Mouse (Mus musculus) thymus, postnatal 25 days (tissue): ENCODE measurements around the gene Lancl2.
A peak's percentile ranks its signal among the peaks of the same experiment; 100 is the strongest.

Experiments
- DNase-seq: peaks from one replicate; pipeline ENCODE4 v3.0.0; 2022

Lancl2 gene

DNA sequence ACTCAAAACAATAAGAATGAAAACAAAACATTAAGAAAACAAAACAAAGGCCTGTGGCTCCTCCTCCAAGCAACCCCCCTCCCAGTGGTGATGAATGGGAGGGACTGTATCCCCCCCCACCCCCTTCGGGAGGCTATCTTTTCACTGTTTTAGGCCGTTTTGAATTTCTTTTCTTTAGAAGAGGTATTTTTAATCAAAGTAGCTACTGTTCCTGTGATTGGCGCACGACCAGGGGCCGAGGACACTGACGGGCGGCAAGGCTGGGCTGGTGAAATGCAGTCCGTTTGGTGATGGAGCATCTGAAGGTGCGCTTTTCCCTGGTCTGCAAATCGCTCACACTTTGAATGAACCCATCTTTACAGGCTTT is at the start of gene Lancl2:
Gene Lancl2 (plus strand): TSS at position 165 of the 367 bp plus-strand sequence.
- no peak for DNase-seq

DNA sequence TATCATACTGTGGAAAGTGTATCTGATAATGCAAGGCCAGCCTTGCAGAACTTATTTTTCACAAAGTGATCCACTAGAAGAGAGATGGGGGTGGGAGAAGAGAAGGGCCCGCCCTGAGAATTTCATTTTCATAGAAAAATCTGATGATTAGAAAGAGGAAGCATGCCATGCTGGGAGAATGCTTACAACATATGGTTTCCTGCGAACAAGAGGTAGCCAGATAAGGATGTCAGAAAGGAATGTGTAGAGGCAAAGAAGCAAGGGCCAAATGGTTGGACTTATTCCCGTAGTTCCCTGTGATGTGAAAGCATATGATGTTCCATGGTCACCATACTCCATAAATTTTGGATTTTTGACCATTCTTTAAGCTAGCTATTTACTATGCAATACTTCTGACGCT is 41.0 kb upstream of the Lancl2 start:
- no peak for DNase-seq

DNA sequence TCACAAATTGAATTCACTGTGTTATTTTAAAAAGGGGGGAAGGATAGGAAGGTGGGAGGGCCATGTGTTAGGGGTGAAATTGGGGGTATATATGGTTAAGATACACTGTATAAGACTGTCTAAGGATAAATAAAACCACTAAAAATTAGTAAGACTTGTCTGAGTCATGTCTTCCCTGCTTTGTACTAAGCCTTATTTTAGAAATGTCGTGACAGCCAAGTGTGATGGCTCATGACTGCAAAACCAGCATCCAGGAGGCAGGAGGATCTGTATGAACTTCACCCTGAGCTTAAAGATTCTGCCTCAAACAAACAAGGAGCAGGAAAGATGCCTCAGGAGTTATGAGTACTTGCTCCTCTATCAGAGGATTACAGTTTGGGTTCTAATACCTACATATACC is 18.2 kb upstream of the Lancl2 start:
- no peak for DNase-seq

DNA sequence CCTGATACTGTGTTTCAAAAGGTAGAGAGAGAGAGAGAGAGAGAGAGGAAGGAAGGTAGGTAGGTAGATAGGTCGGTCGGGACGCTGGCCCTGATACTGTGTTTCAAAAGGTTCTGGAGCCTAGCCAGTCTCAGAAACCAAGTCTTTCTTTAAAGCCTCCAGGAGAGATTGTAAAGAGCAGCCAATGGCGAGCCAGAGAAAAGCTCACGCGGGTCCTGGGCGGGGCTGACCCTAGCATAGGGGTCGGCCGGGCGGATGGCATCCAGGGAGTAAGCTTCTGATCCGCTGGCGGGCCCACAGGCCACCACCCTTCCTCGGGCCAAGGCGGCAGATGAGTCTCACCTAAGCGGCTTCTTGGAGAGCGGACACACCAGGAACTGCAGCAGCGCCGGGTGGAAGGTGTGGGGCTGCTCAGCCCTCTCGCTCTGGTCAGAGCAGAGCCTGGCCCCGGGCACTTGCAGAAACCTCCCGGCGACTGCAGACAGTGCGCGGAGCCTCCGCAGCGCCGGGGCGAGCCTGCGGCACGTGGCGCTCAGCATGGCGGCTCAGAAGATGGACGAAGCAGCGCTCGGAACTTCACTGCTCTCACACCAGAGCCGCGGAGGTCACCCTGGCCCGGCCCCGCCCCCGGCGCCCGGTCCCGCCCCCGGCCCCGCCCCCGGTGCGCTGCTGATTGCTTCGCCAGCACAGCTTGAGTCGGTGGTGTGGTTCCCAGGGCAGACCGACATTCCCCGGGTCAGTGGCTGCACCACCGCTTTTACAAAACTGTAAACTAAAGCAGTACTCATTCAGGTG is 10.7 kb upstream of the Lancl2 start, which contains the start of gene Pyurf:
Gene Pyurf (minus strand): TSS at position 612 of the 795 bp plus-strand sequence.
- peak; percentile 87 for DNase-seq

DNA sequence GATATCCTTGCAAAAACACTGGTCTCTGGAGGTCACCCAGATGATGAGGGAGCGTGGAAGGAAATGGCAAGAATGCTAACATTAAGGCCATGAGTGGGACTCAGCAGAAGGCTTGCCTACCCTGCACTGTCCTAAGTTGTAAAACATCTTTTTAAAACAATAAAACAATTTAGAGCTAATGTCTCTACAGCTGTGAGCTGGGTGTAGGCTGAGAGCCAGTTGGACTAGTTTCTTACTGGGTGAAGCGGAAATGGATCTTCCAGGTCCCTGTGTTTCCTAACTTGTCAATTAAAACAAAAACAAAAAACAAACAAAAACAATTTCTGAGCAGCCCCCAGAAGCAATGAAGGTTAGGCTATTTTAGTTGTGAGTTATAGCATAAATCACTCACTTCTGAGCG is 9.2 kb upstream of the Lancl2 start:
- no peak for DNase-seq

DNA sequence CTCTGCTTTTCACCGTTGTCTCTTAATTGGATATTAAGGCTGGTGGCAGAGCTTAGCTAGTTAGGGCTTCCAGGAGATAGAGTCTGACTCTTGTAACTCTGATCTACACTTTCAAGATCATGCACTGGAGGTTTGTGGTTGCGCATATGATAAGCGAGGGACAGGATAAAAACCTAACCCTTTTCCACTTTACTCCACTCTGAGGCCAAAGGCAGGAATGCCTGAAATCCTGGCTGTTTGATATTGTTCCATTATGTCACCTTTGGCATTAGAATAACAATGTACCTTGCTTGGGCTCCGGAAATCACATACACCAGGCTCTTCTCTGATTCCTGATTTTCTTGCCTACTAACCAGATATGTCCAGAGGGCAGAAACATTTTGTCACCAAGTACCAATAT is 654 bp upstream of the Lancl2 start:
- no peak for DNase-seq

DNA sequence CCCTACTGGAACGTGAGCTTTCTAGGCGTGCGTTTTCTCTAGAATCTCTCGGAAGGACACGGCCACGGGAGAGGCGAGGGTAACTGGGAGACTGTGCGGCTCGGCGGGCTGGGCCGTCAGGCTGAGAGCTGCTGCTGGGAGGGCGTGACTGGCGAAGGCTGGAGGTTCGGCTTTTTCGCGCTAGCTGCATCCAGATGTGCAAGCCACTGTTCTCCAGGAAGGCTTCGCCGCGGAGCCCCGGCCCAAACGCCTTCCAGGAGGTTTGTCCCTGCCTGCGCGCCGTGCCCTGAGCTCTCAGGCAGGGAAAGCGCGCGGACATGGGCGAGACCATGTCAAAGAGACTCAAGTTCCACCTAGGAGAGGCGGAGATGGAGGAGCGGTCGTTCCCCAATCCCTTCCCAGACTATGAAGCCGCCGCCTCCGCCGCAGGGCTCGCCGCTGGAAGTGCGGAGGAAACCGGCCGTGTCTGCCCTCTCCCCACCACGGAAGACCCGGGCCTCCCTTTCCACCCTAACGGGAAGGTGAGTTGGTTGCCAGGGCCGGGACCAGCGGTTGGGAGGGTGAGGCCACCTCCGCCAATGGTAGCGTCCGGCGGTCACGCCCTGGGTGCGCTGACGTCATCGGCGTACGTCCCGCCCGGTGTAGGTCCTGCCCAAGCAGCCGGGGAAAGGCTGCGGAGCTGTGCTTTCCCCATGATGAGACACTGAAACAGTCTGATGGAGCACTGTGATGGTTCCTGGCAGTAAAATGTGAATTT is 581 bp downstream of the Lancl2 start:
- DNase-seq = peak; percentile 96

DNA sequence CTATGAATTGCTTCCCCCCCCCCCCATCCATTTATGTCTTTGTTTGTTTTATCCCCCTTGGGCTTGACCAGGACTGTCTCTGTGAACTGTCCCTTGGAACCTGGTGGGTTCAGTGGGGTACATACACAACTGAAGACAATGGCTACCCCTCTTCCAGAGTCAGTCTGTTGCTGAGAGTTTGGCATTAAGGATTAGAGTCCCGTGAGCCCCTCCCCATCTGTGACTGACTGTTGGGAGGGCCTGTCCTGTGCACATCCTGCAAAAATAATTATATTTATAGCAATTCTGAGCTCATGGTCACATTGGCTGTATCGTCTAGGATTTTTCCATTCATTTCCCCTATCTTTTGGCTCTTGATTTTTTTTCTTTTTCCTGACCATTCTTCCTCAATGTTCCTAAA is 1.4 kb downstream of the Lancl2 start:
- DNase-seq = no peak

DNA sequence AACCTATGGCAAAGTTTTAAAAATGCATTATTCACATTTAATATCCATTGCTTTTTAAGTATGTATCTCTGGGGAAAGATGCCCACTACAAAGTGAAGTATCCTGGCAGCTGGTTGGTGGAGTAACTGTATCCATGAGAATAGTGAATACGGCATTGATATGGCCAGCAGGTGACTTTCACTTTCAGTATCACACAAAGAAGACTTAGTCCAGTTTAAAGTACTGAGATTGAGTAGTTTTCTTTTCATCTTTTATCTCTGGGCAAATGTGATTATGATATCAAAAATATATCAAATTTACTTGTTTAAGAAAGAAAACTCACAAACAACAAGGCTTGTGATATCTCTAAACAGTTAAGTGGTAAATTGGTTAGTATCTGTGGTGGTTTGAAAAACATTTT is 4.4 kb downstream of the Lancl2 start:
- DNase-seq = no peak

DNA sequence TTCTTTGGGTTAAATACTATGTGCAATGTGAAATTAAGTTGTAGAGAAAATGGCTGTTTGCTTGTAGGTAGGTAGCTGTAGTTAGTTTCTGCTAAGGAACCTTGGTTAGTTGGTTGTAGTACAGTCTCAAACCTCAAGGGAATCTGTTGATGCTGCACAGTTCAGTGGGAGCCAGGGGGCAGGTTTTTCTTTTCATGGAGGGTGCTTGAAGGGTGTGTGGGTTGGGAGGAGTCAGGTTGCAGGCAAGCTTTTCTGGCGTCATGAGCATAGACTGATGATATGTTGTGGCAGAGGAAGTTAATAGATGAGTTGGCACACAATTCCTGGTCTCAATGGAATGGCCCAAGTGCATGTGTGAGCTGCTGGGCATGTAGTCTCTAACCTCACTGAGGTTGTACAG is 9.4 kb downstream of the Lancl2 start:
- no peak for DNase-seq

DNA sequence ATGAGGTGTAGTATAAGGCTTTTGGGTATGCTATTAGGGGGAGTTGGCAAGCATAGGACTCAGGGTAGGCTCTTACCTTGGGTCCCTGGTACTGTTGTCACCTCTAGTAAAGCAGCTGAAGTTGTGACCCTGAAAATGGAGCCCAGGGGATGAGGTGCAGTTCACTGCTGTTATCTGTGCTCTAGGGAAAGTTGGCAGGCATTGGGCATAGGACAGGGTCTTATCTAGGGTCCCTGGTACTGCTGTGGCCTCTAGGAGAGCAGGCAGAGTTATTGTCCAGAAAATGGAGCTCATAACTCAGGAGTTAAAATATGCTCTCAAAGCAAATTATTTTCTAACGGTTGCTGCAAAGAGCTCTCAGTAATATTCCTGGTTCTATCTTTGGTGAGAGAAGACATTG is 19.0 kb downstream of the Lancl2 start:
- no peak for DNase-seq

DNA sequence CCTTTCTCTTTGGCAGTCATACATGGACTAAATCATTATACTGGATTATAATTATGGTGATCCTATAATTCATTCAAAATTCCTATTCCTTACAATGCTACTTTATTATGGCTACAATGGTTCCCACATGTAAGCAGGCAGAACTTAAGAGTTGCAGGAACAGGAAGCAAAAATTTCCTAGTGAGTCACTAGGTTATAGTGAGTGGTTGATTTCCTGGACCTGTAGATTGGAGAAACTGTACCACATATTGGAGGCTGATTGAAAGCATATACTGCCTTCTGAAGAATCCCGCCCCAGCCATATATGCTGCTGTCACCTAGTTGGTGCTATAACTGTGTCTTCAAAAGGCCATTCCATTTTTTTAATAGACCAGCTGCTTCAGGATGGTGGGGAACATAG is 40.4 kb downstream of the Lancl2 start:
- no peak for DNase-seq

DNA sequence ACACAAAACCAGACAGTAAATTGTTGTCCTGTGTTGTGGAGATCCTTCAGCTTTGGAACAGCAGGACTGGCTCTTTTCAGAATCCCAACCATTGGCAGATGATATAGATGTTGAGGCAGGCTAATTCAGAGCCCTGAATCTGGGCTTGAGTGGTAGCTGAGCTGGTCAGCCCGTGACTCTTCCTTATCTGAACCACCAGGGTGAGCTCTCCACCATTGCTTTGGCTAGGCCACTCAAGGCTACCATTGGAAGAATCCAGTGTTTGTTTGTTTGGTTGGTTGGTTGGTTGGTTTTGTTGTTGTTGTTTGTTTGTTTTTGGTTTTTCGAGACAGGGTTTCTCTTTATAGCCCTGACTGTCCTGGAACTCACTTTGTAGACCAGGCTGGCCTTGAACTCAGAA is 41.0 kb downstream of the Lancl2 start:
- peak; percentile 5 for DNase-seq

DNA sequence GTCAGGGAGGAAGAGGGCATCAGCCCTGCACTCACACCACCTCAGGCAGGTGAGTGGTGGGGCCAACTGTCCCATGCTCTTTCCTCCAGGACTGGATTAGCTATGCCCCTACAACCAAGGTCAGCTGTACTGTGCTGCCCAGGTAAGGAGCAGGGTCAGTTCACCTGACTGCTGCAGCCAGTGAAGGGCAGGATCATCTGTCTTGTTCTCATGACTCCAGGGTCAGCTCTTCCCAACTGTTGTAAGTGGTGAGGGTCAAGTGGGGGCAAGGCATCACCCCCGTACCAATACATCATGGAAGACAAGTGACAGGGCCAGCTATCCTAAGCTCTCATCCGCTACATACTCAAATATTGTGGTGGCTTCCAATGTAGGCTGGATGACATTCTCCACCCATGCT is 41.8 kb downstream of the Lancl2 start:
- no peak for DNase-seq

DNA sequence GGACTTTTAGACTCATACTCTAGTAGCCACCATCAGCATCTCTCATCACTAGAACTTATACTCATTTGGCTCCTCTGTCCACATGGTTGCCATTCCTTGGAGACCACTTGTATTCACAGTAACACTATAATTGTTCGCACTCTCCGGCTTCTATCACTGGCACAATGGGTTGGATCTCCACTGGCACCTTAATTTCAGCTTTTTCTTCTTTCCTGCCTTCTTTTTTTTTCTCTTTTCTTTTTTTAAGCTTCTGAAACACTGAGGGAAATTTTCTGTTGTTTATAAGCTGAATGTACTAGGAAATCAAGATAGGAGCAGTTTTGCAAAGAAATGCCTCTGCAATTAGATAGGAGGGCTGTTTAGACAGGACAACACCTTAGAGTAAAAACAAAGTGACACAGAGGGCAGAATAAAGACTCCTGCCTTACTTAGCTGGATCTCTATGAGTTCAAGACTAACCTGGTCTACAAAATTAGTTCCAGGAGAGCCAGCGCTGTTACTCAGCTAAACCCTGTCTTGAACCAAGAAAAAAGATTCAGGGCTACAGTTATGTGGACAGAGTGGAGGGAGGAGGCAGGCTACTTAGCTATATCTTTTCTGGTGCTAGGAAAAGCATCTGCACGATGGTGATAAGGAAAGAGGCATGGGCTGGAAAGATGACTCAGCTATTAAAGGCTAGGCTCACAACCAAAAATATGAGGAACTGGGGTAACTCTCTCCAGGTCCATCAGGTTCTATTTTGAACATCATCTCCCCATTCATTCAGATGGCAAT is 42.8 kb downstream of the Lancl2 start:
- DNase-seq = no peak

DNA sequence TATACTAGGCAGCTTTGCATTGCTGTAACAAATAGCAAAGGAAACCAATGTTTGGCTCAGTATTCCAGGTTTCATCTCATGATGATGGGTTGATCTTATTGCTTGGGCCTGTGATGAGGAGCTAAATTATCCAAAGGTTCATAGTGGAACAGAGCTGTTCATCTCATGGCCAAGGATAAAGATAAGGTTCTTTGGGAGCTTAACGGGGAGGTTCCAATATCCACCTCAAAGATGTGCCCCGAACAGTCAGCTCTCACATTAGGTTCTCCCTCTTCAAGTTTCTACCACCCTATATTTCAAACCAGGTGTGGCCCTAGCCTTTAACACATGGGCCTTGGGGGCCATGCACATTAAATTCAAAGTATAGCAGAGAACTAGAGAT is 43.4 kb downstream of the Lancl2 start:
- DNase-seq = no peak

DNA sequence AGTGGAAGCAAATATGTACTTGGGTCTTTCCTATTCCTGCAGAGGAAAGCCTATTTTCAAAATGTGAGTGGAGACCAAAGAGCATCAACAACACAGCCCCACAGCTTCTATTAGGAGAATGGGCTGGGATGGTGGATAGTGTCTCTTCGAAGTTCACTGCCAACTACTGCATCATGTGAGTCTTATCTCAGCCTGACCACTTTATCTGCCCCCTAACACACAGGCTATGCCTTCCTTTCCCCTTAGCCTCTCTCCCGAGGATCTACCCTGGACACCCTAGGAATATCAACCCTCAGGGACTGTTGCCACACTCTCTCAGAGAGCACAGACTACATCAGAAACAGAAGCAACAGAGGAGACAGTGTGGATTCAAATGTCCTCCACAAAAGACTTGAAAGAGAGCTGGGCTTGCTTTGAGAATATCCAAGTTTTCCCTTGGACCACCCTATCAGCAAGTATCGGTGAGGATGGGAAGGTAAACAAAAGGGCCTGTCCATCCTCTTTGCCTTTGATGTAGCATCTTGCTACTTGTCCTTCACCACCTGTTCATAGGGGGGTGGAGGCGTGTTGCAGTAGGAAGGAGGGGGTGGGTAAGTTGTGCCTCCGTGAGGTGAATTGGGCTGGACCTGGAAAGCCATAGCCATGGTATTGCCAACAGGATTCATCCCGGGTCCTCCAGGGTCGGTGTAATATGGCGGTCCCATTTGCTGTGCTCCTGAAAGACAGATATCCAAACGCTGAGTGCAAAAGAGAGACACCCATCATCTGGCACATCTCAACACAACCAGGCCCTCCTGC is 51.8 kb downstream of the Lancl2 start:
- no peak for DNase-seq

DNA sequence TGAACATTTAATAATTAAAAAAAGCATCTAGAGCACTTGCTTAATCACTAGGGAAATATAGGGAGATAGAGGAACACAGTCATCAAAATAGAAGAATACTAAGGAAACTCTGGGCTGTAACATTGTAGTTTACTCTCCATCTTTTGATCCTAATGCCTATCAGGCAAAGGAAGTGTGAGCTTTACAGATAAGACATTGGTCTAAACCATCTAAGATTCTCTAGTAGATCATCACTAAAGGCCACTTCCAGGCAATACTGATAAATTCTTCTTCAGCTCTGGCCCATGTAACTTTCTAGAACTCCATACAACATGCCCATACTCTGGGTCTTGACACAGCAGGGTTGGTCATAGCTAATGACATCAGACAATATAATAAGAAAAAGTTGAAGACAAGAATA is 60.7 kb downstream of the Lancl2 start:
- no peak for DNase-seq

DNA sequence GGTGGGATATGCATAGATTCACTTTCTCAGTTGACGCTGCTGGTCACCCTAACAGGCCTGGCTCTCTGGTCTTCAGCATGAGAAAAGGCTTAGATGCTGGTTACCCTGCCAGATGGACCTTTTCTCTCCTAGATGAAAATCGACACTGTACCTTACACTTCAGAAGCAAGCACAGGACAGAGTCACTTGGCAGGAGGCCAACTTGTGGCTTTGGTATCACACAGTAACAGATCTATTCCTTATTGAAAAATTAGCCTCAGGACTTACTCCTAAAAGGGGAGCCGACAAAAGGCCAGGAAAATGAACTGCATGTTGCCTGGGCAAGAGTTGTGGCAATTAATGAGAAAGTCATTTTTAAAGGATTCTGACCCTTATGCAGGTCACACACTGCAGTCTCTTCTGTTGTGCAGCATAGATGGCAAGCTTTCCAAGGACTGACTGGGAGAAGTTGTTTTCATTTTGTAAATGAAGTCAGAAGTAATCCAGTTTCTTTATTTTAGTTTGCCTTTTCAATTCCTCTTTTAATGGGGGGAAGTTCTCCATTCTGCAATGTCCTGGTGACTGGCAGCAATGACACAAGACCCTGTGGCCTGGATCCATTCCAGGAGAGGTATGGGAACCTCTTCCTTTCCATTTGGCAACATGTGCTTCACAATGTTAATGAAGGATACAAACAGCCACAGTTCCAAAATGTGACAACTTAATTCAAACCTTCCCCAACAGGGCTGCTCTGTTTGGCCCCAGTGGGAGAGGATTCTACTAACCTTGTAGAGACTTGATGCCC is 62.9 kb downstream of the Lancl2 start:
- no peak for DNase-seq

DNA sequence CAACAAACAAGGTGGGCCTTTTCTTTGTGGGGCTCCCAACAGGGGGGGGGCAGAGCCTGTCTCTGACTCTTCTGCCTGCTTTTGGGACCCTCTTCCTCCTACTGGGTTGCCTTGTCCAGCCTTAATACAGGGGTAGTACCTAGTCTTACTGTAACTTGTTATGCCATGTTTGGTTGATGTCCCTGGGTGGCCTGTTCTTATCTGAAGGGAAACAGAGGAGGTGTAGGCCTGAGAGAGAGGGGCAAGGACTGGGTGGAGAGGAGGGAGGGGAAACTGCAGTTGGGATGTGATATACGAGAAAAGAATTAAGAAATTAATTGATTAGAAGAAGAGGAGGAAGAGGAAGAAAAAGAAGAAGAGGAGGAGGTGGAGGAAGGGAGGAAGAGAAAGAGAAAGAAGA is 63.9 kb downstream of the Lancl2 start:
- no peak for DNase-seq

DNA sequence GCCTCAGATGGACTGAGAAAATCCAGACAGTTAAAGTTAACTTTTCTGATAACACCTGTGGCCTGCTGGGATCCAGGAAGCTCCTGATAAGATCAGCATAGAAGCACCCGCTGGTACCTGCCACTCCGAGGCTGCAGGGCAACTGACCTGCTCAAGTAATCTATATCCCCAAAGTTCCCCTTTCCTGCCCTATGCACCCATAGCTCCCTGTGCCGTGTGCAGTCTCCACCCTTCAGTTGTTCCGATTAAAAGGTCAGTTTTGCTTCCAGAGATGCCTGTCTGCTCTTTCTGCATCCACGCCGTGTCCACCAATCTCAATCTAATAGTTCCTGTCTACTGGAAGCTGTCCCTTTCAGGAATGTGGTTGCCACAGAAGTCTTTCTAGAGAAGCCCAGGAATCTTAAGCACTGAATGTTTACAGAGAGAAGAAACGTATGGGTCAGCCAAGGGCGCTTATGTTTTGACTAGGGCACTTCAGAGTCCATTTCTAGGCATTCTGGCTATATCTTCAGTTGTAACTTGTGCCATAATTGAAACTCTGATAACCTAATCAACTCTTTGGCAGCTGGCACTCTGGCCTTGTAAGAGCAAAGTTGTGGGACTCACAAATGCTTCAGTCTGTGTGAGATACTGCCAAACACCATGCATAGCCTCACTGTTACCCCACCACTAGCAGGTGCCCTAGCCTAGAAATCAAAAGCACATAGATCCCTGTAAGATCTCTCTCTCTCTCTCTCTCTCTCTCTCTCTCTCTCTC is 65.0 kb downstream of the Lancl2 start:
- no peak for DNase-seq
